Mouse (Mus musculus) heart, embryonic 13.5 days (tissue): ENCODE results near the gene H2afz. TPM values are rescaled to one million over a fixed set of nuclear protein-coding genes. Genes with fewer than 3 reads are reported as not detected.
"Not testable (repeated sequence)": the region's sequence is repeated elsewhere in the genome, so short reads cannot be mapped to it uniquely, and the experiment has no call there.

Experiments
- ATAC-seq: fragments of 200-750 bp; cut with Nextera tagmentation; 2 replicates; pipeline ENCODE4 v1.8.0; 2017; ENCODE audit warnings: moderate TSS enrichment; ENCODE audit not compliant: insufficient number of reproducible peaks, low FRiP score, low TSS enrichment; ENCODE audit errors: extremely low read depth
- H3K27ac ChIP-seq: fragments of 300-500 bp; sonication (generic); replicated peaks from 2 replicates; pipeline ENCODE4 v1.5.1; 2015; ENCODE audit warnings: moderate library complexity, mild to moderate bottlenecking, inconsistent platforms
- H3K27me3 ChIP-seq: fragments of 300-500 bp; sonication (generic); replicated peaks from 2 replicates; pipeline ENCODE4 v1.6.1; 2015; ENCODE audit warnings: mild to moderate bottlenecking, inconsistent platforms
- H3K36me3 ChIP-seq: fragments of 300-500 bp; sonication (generic); 2 replicates; pipeline ENCODE4 v1.6.1; 2015; ENCODE audit warnings: mild to moderate bottlenecking, inconsistent platforms
- H3K4me1 ChIP-seq: fragments of 300-500 bp; sonication (generic); 2 replicates; pipeline ENCODE4 v1.6.1; 2015; ENCODE audit warnings: inconsistent platforms
- H3K4me2 ChIP-seq: fragments of 300-500 bp; sonication (generic); 2 replicates; pipeline ENCODE4 v1.6.1; 2015; ENCODE audit warnings: inconsistent platforms, mild to moderate bottlenecking, moderate library complexity
- H3K4me3 ChIP-seq: fragments of 300-500 bp; sonication (generic); 2 replicates; pipeline ENCODE4 v1.5.1; 2015; ENCODE audit warnings: moderate library complexity, mild to moderate bottlenecking, inconsistent platforms
- H3K9ac ChIP-seq: fragments of 300-500 bp; sonication (generic); 2 replicates; pipeline ENCODE4 v1.6.1; 2015; ENCODE audit warnings: inconsistent platforms, mild to moderate bottlenecking, moderate library complexity
- H3K9me3 ChIP-seq: fragments of 300-500 bp; sonication (generic); 2 replicates; pipeline ENCODE4 v1.6.1; 2016; ENCODE audit warnings: inconsistent platforms
- WGBS: fragments of 180-500 bp; shearing (Covaris S2); methylation state at CpG from one replicate; pipeline ENCODE4 v1.1.7; 2015; ENCODE audit warnings: mixed read lengths; 5-methylcytosine and 5-hydroxymethylcytosine counted together
- polyA plus RNA-seq: library from polyadenylated mRNA; unstranded; fragments of >200 nt; fragmentation: Nextera tagmentation; extraction: Ambion mirVana; gene quantifications from 2 replicates; pipeline ENCODE4 v1.2.1, GENCODE M21; 2015

The H2afz gene
- polyA plus RNA-seq, 1 experiment from 2014 or later = 1,149 TPM

GRCm38 (mm10) chr3:137844263-137844662 is 20.0 kb upstream of the H2afz start:
- no peak for ATAC-seq
- Histone ChIP-seq H3K4me1 (no peaks in the 10 kb centered on the region), H3K4me2 (no peak overlapping the region), H3K9me3 (no peaks in the 10 kb centered on the region), H3K27ac (no peak overlapping the region), H3K9ac (no peak overlapping the region), H3K36me3 (no peaks in the 10 kb centered on the region), H3K4me3 (no peak overlapping the region), H3K27me3 (no peaks in the 10 kb centered on the region)
- WGBS = 73% methylated on average over 3 of the region's 3 CpGs

GRCm38 (mm10) chr3:137846552-137846951 is 17.7 kb upstream of the H2afz start:
- no peak for ATAC-seq
- 70% methylated on average over 5 of the region's 5 CpGs for WGBS
- Histone ChIP-seq H3K4me1 (no peaks in the 10 kb centered on the region), H3K9me3 (no peaks in the 10 kb centered on the region), H3K4me3 (no peak overlapping the region), H3K4me2 (no peak overlapping the region), H3K27ac (no peak overlapping the region), H3K27me3 (no peaks in the 10 kb centered on the region), H3K36me3 (no peaks in the 10 kb centered on the region), H3K9ac (no peak overlapping the region)

GRCm38 (mm10) chr3:137848354-137848753 is 15.9 kb upstream of the H2afz start:
- no peak for ATAC-seq
- H3K9me3 ChIP-seq = no peaks in the 10 kb centered on the region
- no peaks in the 10 kb centered on the region for H3K4me1 ChIP-seq
- H3K27ac ChIP-seq = no peak overlapping the region
- WGBS = 81% methylated on average over 9 of the region's 9 CpGs
- no peaks in the 10 kb centered on the region for H3K27me3 ChIP-seq
- no peak overlapping the region for H3K4me2 ChIP-seq
- no peak overlapping the region for H3K9ac ChIP-seq
- no peak overlapping the region for H3K4me3 ChIP-seq
- H3K36me3 ChIP-seq = no peaks in the 10 kb centered on the region

GRCm38 (mm10) chr3:137849697-137850096 is 14.6 kb upstream of the H2afz start:
- Histone ChIP-seq H3K9me3 (no peaks in the 10 kb centered on the region), H3K4me1 (no peaks in the 10 kb centered on the region), H3K36me3 (no peaks in the 10 kb centered on the region), H3K9ac (no peak overlapping the region), H3K4me2 (no peak overlapping the region), H3K27ac (no peak overlapping the region), H3K27me3 (no peaks in the 10 kb centered on the region), H3K4me3 (no peak overlapping the region)
- WGBS = 80% methylated on average over 5 of the region's 5 CpGs
- ATAC-seq = no peak

- Histone ChIP-seq H3K4me2 (no peak overlapping the region), H3K9ac (no peak overlapping the region), H3K4me1 (no peaks in the 10 kb centered on the region), H3K27me3 (no peaks in the 10 kb centered on the region), H3K4me3 (no peak overlapping the region), H3K27ac (no peak overlapping the region), H3K36me3 (no peaks in the 10 kb centered on the region), H3K9me3 (no peaks in the 10 kb centered on the region)
- no peak for ATAC-seq
- WGBS = 83% methylated on average over 2 of the region's 2 CpGs
These were observed 13.1 kb upstream of the H2afz start for GRCm38 (mm10) chr3:137851196-137851595.

GRCm38 (mm10) chr3:137853011-137853410 is 11.3 kb upstream of the H2afz start:
- H3K9ac ChIP-seq, H3K4me3 ChIP-seq, ATAC-seq, H3K9me3 ChIP-seq, H3K27me3 ChIP-seq, H3K4me1 ChIP-seq, H3K36me3 ChIP-seq, H3K4me2 ChIP-seq: not testable (repeated sequence)
- H3K27ac ChIP-seq = peak overlapping the region; percentile 41; the same call in 1 of the 2 replicates
- 64% methylated on average over 1 of the region's 1 CpGs for WGBS

GRCm38 (mm10) chr3:137855328-137855727 is 9.0 kb upstream of the H2afz start:
- no peaks in the 10 kb centered on the region for H3K36me3 ChIP-seq
- no peak overlapping the region for H3K9ac ChIP-seq
- H3K27me3 ChIP-seq = no peaks in the 10 kb centered on the region
- H3K9me3 ChIP-seq = no peaks in the 10 kb centered on the region
- no peak for ATAC-seq
- H3K4me1 ChIP-seq = peaks cover under 1% of the 10 kb centered on the region; the same call in 1 of the 2 replicates
- H3K27ac ChIP-seq = no peak overlapping the region
- no peak overlapping the region for H3K4me2 ChIP-seq
- H3K4me3 ChIP-seq = no peak overlapping the region
- WGBS = 44% methylated on average over 3 of the region's 3 CpGs

- H3K36me3 ChIP-seq = no peaks in the 10 kb centered on the region
- 69% methylated on average over 7 of the region's 7 CpGs for WGBS
These were observed 8.2 kb upstream of the H2afz start for GRCm38 (mm10) chr3:137856061-137856460.

GRCm38 (mm10) chr3:137860394-137861170 is 3.7 kb upstream of the H2afz start:
- no peaks in the 10 kb centered on the region for H3K36me3 ChIP-seq
- H3K27ac ChIP-seq = peak overlapping the region; percentile 16; the same call in 1 of the 2 replicates
- ATAC-seq = no peak
- H3K4me2 ChIP-seq = no peak overlapping the region
- peaks cover 17% of the 10 kb centered on the region for H3K4me1 ChIP-seq
- 65% methylated on average over 8 of the region's 8 CpGs for WGBS
- H3K27me3 ChIP-seq = no peaks in the 10 kb centered on the region
- H3K9me3 ChIP-seq = no peaks in the 10 kb centered on the region
- no peak overlapping the region for H3K4me3 ChIP-seq
- no peak overlapping the region for H3K9ac ChIP-seq

More at GRCm38 (mm10) chr3:137856061-137856460, 8.2 kb upstream of the H2afz start:
- peaks cover 8% of the 10 kb centered on the region; the same call in 1 of the 2 replicates for H3K4me1 ChIP-seq
- no peak overlapping the region for H3K27ac ChIP-seq
- no peaks in the 10 kb centered on the region for H3K27me3 ChIP-seq
- no peak overlapping the region for H3K4me3 ChIP-seq
- H3K9me3 ChIP-seq = no peaks in the 10 kb centered on the region
- no peak overlapping the region for H3K4me2 ChIP-seq
- H3K9ac ChIP-seq = no peak overlapping the region
- no peak for ATAC-seq

- no peak for ATAC-seq
- Histone ChIP-seq H3K27ac (no peak overlapping the region), H3K4me2 (no peak overlapping the region), H3K9ac (no peak overlapping the region), H3K9me3 (no peaks in the 10 kb centered on the region), H3K4me3 (no peak overlapping the region), H3K36me3 (peaks cover 4% of the 10 kb centered on the region), H3K27me3 (no peaks in the 10 kb centered on the region), H3K4me1 (peaks cover 22% of the 10 kb centered on the region)
- 92% methylated on average over 4 of the region's 4 CpGs for WGBS
These were observed 2.9 kb upstream of the H2afz start for GRCm38 (mm10) chr3:137861436-137861835.

GRCm38 (mm10) chr3:137862600-137862999 is 1.7 kb upstream of the H2afz start:
- ATAC-seq = no peak
- WGBS = 90% methylated on average over 3 of the region's 3 CpGs
- Histone ChIP-seq H3K27ac (no peak overlapping the region), H3K4me3 (no peak overlapping the region), H3K9me3 (no peaks in the 10 kb centered on the region), H3K4me1 (peaks cover 30% of the 10 kb centered on the region), H3K4me2 (no peak overlapping the region), H3K9ac (no peak overlapping the region), H3K27me3 (no peaks in the 10 kb centered on the region), H3K36me3 (peaks cover 10% of the 10 kb centered on the region)
